Mouse (Mus musculus) myocyte (in vitro differentiated cells): ENCODE data around the gene Psme4.

Source experiments
- POLR2A ChIP-seq: IDR thresholded peaks from one replicate; pipeline ENCODE4 v1.6.1; 2011; ENCODE audit warnings: low read depth, mild to moderate bottlenecking, control low read depth, moderate library complexity; ENCODE audit not compliant: insufficient read length
- POLR2AphosphoS2 ChIP-seq: IDR thresholded peaks from one replicate; pipeline ENCODE4 v1.6.1; 2011; ENCODE audit warnings: low read depth, control low read depth; ENCODE audit not compliant: insufficient read length
- REST ChIP-seq: IDR thresholded peaks from one replicate; pipeline ENCODE4 v1.6.1; 2011; ENCODE audit warnings: mild to moderate bottlenecking, control low read depth, moderate library complexity; ENCODE audit not compliant: insufficient read depth, insufficient read length
- USF1 ChIP-seq: IDR thresholded peaks from one replicate; pipeline ENCODE4 v1.6.1; 2011; ENCODE audit warnings: low read depth, mild to moderate bottlenecking, control low read depth, moderate library complexity

DNA sequence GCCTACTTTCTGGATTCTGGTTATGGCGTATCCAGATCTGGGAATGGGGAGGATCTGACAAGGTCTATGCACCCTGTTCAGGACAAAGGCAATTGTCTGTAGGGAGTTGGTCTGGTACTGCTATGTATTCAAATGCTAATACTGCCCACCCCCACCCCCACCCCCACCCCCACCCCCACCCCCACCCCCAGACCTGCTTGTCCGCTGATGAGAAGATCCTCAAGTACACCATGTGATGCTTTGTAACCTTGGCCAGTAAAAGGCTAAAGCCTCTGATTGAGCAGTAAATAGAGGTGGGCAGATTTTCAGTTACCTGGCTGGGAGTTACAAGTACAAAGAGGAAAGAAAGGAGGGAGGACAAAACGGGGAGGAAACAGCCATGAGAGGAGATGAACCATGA is 21.9 kb upstream of the Psme4 start:
- TF ChIP-seq POLR2A (no peak), USF1 (no peak), REST (no peak), POLR2AphosphoS2 (no peak)
